Mouse (Mus musculus) forebrain, embryonic 12.5 days (tissue): ENCODE results near the gene Cep170b. TPM values are rescaled to one million over a fixed set of nuclear protein-coding genes. Genes with fewer than 3 reads are reported as not detected.
A peak's percentile ranks its signal among the peaks of the same experiment; 100 is the strongest.

ENCODE experiments used
- ATAC-seq: fragments of 200-750 bp; cut with Nextera tagmentation; 2 replicates; pipeline ENCODE4 v1.8.0; 2017; ENCODE audit warnings: moderate TSS enrichment; ENCODE audit not compliant: low FRiP score
- H3K27ac ChIP-seq: fragments of 300-500 bp; sonication (generic); 2 replicates; pipeline ENCODE4 v1.5.1; 2016; ENCODE audit warnings: mild to moderate bottlenecking
- H3K27me3 ChIP-seq: fragments of 300-500 bp; sonication (generic); 2 replicates; pipeline ENCODE4 v1.6.1; 2016; ENCODE audit warnings: mild to moderate bottlenecking
- H3K36me3 ChIP-seq: fragments of 300-500 bp; sonication (generic); replicated peaks from 2 replicates; pipeline ENCODE4 v1.6.1; 2016; ENCODE audit warnings: mild to moderate bottlenecking
- H3K4me1 ChIP-seq: fragments of 300-500 bp; sonication (generic); 2 replicates; pipeline ENCODE4 v1.6.1; 2016
- H3K4me2 ChIP-seq: fragments of 300-500 bp; sonication (generic); 2 replicates; pipeline ENCODE4 v1.6.1; 2016; ENCODE audit warnings: mild to moderate bottlenecking, moderate library complexity
- H3K4me3 ChIP-seq: fragments of 300-500 bp; sonication (generic); replicated peaks from 2 replicates; pipeline ENCODE4 v1.5.1; 2016; ENCODE audit warnings: mild to moderate bottlenecking
- H3K9ac ChIP-seq: fragments of 300-500 bp; sonication (generic); 2 replicates; pipeline ENCODE4 v1.6.1; 2016; ENCODE audit warnings: mild to moderate bottlenecking
- H3K9me3 ChIP-seq: fragments of 300-500 bp; sonication (generic); 2 replicates; pipeline ENCODE4 v1.6.1; 2016
- WGBS: fragments of 180-500 bp; shearing (Covaris S2); methylation state at CpG from one replicate; pipeline ENCODE4 v1.1.7; 2016; 5-methylcytosine and 5-hydroxymethylcytosine counted together
- polyA plus RNA-seq: library from polyadenylated mRNA; unstranded; fragments of >200 nt; fragmentation: Nextera tagmentation; extraction: Ambion mirVana; gene quantifications from 2 replicates; pipeline ENCODE4 v1.2.1, GENCODE M21; 2016

The Cep170b gene
- polyA plus RNA-seq: 14.4 and 16.3 TPM in 2 replicates

GRCm38 (mm10) chr12:112720216-112720615 lies at the start of gene Cep170b:
Cep170b (plus strand) TSS chr12:112720455.
- Histone ChIP-seq H3K4me2 (peak within 1 kb of the TSS; percentile 99), H3K4me1 (peaks cover 24% of the 10 kb centered on the region), H3K27ac (no peak within 1 kb of the TSS), H3K27me3 (peaks cover 37% of the 10 kb centered on the region), H3K4me3 (peak within 1 kb of the TSS; percentile 91; the same call in 1 of the 2 replicates), H3K9ac (no peak within 1 kb of the TSS), H3K36me3 (no peaks in the 10 kb centered on the region), H3K9me3 (no peaks in the 10 kb centered on the region)
- WGBS: 74% methylated on average over 6 of the region's 6 CpGs
- ATAC-seq: no peak

GRCm38 (mm10) chr12:112670718-112671393 lies 49.4 kb upstream of the Cep170b start:
- 0 out of 2 replicates have a peak overlapping the region, but pooled peaks have one; percentile 85 for H3K4me2 ChIP-seq
- WGBS: 59% methylated on average over 9 of the region's 9 CpGs
- no peak overlapping the region for H3K9ac ChIP-seq
- H3K27me3 ChIP-seq: no peaks in the 10 kb centered on the region
- no peak overlapping the region for H3K4me3 ChIP-seq
- no peak overlapping the region for H3K27ac ChIP-seq
- no peak for ATAC-seq
- no peaks in the 10 kb centered on the region for H3K9me3 ChIP-seq
- peaks cover 56% of the 10 kb centered on the region for H3K36me3 ChIP-seq
- peaks cover 66% of the 10 kb centered on the region for H3K4me1 ChIP-seq

- Histone ChIP-seq H3K9ac (0 out of 2 replicates have a peak overlapping the region, but pooled peaks have one; percentile 100), H3K9me3 (no peaks in the 10 kb centered on the region), H3K4me3 (peak overlapping the region; percentile 97; the same call in 1 of the 2 replicates), H3K36me3 (peaks cover 46% of the 10 kb centered on the region), H3K4me1 (peaks cover 55% of the 10 kb centered on the region), H3K27me3 (peaks cover under 1% of the 10 kb centered on the region; the same call in 1 of the 2 replicates), H3K27ac (peak overlapping the region; percentile 14; the same call in 1 of the 2 replicates), H3K4me2 (peak overlapping the region; percentile 85)
- ATAC-seq: no peak
- WGBS: 83% methylated on average over 7 of the region's 7 CpGs
These were observed 48.4 kb upstream of the Cep170b start for GRCm38 (mm10) chr12:112671891-112672290.

GRCm38 (mm10) chr12:112672744-112673575 lies 47.3 kb upstream of the Cep170b start:
- 8% methylated on average over 21 of the region's 21 CpGs for WGBS
- H3K36me3 ChIP-seq: peaks cover 35% of the 10 kb centered on the region
- H3K27ac ChIP-seq: peak overlapping the region; percentile 94
- peaks cover 53% of the 10 kb centered on the region for H3K4me1 ChIP-seq
- no peaks in the 10 kb centered on the region for H3K9me3 ChIP-seq
- H3K4me3 ChIP-seq: peak overlapping the region; percentile 97
- H3K4me2 ChIP-seq: peak overlapping the region; percentile 85
- peak overlapping the region; percentile 100 for H3K9ac ChIP-seq
- peaks cover 11% of the 10 kb centered on the region for H3K27me3 ChIP-seq
- peak; percentile 31 for ATAC-seq

- Histone ChIP-seq H3K36me3 (peaks cover 28% of the 10 kb centered on the region), H3K27ac (peak overlapping the region; percentile 94), H3K9ac (peak overlapping the region; percentile 100), H3K4me3 (peak overlapping the region; percentile 97), H3K9me3 (no peaks in the 10 kb centered on the region), H3K4me1 (peaks cover 60% of the 10 kb centered on the region), H3K4me2 (peak overlapping the region; percentile 85), H3K27me3 (peaks cover 18% of the 10 kb centered on the region)
- peak; percentile 25 for ATAC-seq
- WGBS: under 1% methylated on average over 34 of the region's 68 CpGs
These were observed 46.6 kb upstream of the Cep170b start for GRCm38 (mm10) chr12:112673576-112674091.

- Histone ChIP-seq H3K4me2 (peak within 1 kb of the TSS; percentile 85), H3K36me3 (peaks cover 21% of the 10 kb centered on the region), H3K27ac (peak within 1 kb of the TSS; percentile 94), H3K4me1 (peaks cover 67% of the 10 kb centered on the region), H3K27me3 (peaks cover 24% of the 10 kb centered on the region), H3K9me3 (no peaks in the 10 kb centered on the region), H3K9ac (peak within 1 kb of the TSS; percentile 100), H3K4me3 (peak within 1 kb of the TSS; percentile 97)
- ATAC-seq: peak; percentile 13; the same call in 1 of the 2 replicates
- under 1% methylated on average over 57 of the region's 70 CpGs for WGBS
These were observed 45.9 kb upstream of the Cep170b start, which contains the start of gene Akt1 for GRCm38 (mm10) chr12:112674132-112675011. Akt1 (minus strand) TSS chr12:112674884.

GRCm38 (mm10) chr12:112675245-112676035 lies 44.8 kb upstream of the Cep170b start:
- H3K27ac ChIP-seq: peak overlapping the region; percentile 94
- H3K4me3 ChIP-seq: peak overlapping the region; percentile 97
- H3K4me2 ChIP-seq: peak overlapping the region; percentile 85
- peaks cover 67% of the 10 kb centered on the region for H3K4me1 ChIP-seq
- H3K9me3 ChIP-seq: no peaks in the 10 kb centered on the region
- peaks cover 10% of the 10 kb centered on the region for H3K36me3 ChIP-seq
- ATAC-seq: peak; percentile 37
- 16% methylated on average over 18 of the region's 18 CpGs for WGBS
- peak overlapping the region; percentile 100; the same call in 1 of the 2 replicates for H3K9ac ChIP-seq
- H3K27me3 ChIP-seq: peaks cover 35% of the 10 kb centered on the region

- no peaks in the 10 kb centered on the region for H3K36me3 ChIP-seq
- H3K4me3 ChIP-seq: no peak overlapping the region
- H3K4me1 ChIP-seq: peaks cover 51% of the 10 kb centered on the region
- no peak for ATAC-seq
- H3K9me3 ChIP-seq: no peaks in the 10 kb centered on the region
- H3K27me3 ChIP-seq: peaks cover 51% of the 10 kb centered on the region
- WGBS: 62% methylated on average over 5 of the region's 5 CpGs
- no peak overlapping the region for H3K4me2 ChIP-seq
- H3K27ac ChIP-seq: no peak overlapping the region
- H3K9ac ChIP-seq: no peak overlapping the region
These were observed 43.2 kb upstream of the Cep170b start for GRCm38 (mm10) chr12:112677076-112677475.

- peaks cover 41% of the 10 kb centered on the region for H3K4me1 ChIP-seq
- peaks cover 61% of the 10 kb centered on the region for H3K27me3 ChIP-seq
- peak overlapping the region; percentile 94 for H3K4me2 ChIP-seq
- H3K36me3 ChIP-seq: no peaks in the 10 kb centered on the region
- H3K4me3 ChIP-seq: peak overlapping the region; percentile 68
- no peak overlapping the region for H3K27ac ChIP-seq
- ATAC-seq: no peak
- 19% methylated on average over 19 of the region's 19 CpGs for WGBS
- no peaks in the 10 kb centered on the region for H3K9me3 ChIP-seq
- H3K9ac ChIP-seq: peak overlapping the region; percentile 71
These were observed 42.2 kb upstream of the Cep170b start for GRCm38 (mm10) chr12:112677943-112678554.

GRCm38 (mm10) chr12:112678555-112679026 lies 41.7 kb upstream of the Cep170b start, which contains the start of gene Zbtb42:
Zbtb42 (plus strand) TSS chr12:112678828.
- WGBS: under 1% methylated on average over 43 of the region's 60 CpGs
- H3K4me1 ChIP-seq: peaks cover 43% of the 10 kb centered on the region

More at GRCm38 (mm10) chr12:112678555-112679026, 41.7 kb upstream of the Cep170b start, which contains the start of gene Zbtb42:
- Histone ChIP-seq H3K27me3 (peaks cover 64% of the 10 kb centered on the region), H3K9me3 (no peaks in the 10 kb centered on the region), H3K9ac (peak within 1 kb of the TSS; percentile 71), H3K4me2 (peak within 1 kb of the TSS; percentile 94), H3K27ac (no peak within 1 kb of the TSS), H3K36me3 (no peaks in the 10 kb centered on the region), H3K4me3 (peak within 1 kb of the TSS; percentile 68)
- peak; percentile 42 for ATAC-seq
